Mouse (Mus musculus) bone marrow macrophage, adult 2 months (primary cell): ENCODE measurements around the gene Entpd5.

Source experiments
- CTCF ChIP-seq: IDR thresholded peaks from 2 replicates; pipeline ENCODE4 v1.5.1; 2012; ENCODE audit warnings: low read depth, mild to moderate bottlenecking, low read length, moderate library complexity
- POLR2A ChIP-seq: IDR thresholded peaks from 2 replicates; pipeline ENCODE4 v1.6.1; 2012; ENCODE audit warnings: mild to moderate bottlenecking, low read depth, low read length, borderline replicate concordance

- TF ChIP-seq CTCF: no peak
- no peak for TF ChIP-seq POLR2A
Observed at GRCm38 (mm10) chr12:84384644-84385081, 24.2 kb downstream of the Entpd5 start.
